Mouse (Mus musculus) forebrain, embryonic 14.5 days (tissue): ENCODE data around the gene Slc2a3. TPM values are rescaled to one million over a fixed set of nuclear protein-coding genes. Genes with fewer than 3 reads are reported as not detected.

Experiments used
- ATAC-seq: fragments of 200-750 bp; cut with Nextera tagmentation; 2 replicates; pipeline ENCODE4 v1.8.0; 2017; ENCODE audit warnings: mild to moderate bottlenecking, moderate library complexity
- DNase-seq: peaks from one replicate; pipeline ENCODE4 v3.0.0-alpha.2; 2015; ENCODE audit warnings: low spot score
- H3K27ac ChIP-seq: fragments of 300-500 bp; sonication (generic); 2 replicates; pipeline ENCODE4 v1.5.1; 2014; ENCODE audit warnings: low read depth, mild to moderate bottlenecking, control low read depth, low read length, moderate library complexity
- H3K27me3 ChIP-seq: fragments of 300-500 bp; sonication (generic); replicated peaks from 2 replicates; pipeline ENCODE4 v1.6.1; 2014; ENCODE audit warnings: low read length, control low read depth, mixed read lengths; ENCODE audit not compliant: control insufficient read depth, insufficient read depth
- H3K36me3 ChIP-seq: fragments of 300-500 bp; sonication (generic); 2 replicates; pipeline ENCODE4 v1.6.1; 2014; ENCODE audit warnings: low read length, control low read depth; ENCODE audit not compliant: control insufficient read depth, insufficient read depth
- H3K4me1 ChIP-seq: fragments of 300-500 bp; sonication (generic); 2 replicates; pipeline ENCODE4 v1.6.1; 2014; ENCODE audit warnings: antibody characterized with exemption, low read length, control low read depth; ENCODE audit not compliant: control insufficient read depth, insufficient read depth
- H3K4me2 ChIP-seq: fragments of 300-500 bp; sonication (generic); 2 replicates; pipeline ENCODE4 v1.6.1; 2014; ENCODE audit warnings: mild to moderate bottlenecking, control low read depth, low read length
- H3K4me3 ChIP-seq: fragments of 300-500 bp; sonication (generic); 2 replicates; pipeline ENCODE4 v1.5.1; 2014; ENCODE audit warnings: low read depth, low read length, control low read depth
- H3K9ac ChIP-seq: fragments of 300-500 bp; sonication (generic); 2 replicates; pipeline ENCODE4 v1.6.1; 2014; ENCODE audit warnings: mild to moderate bottlenecking, low read length, control low read depth, moderate library complexity
- H3K9me3 ChIP-seq: fragments of 300-500 bp; sonication (generic); replicated peaks from 2 replicates; pipeline ENCODE4 v1.6.1; 2016; ENCODE audit warnings: low read length, control low read depth, mixed read lengths; ENCODE audit not compliant: control insufficient read depth
- WGBS: fragments of 180-500 bp; shearing (Covaris S2); extraction: QIAGEN DNeasy Blood & Tissue Kit; methylation state at CpG from one replicate; pipeline ENCODE4 v1.1.7; 2014; 5-methylcytosine and 5-hydroxymethylcytosine counted together
- polyA plus RNA-seq: library from polyadenylated mRNA; unstranded; fragments of >200 nt; fragmentation: Nextera tagmentation; extraction: Ambion mirVana; gene quantifications from 2 replicates; pipeline ENCODE4 v1.2.1, GENCODE M21; 2014

Slc2a3 gene
- 15.6 and 18.1 TPM in 2 replicates for polyA plus RNA-seq

GRCm38 (mm10) chr6:122801301-122801800, at the start of gene Slc2a3:
Gene Slc2a3, minus strand, starts transcription at chr6:122801640.
- Histone ChIP-seq H3K27me3 (peaks cover 9% of the 10 kb centered on the region; the same call in 1 of the 2 replicates), H3K9me3 (no peaks in the 10 kb centered on the region), H3K4me1 (no peaks in the 10 kb centered on the region), H3K27ac (no peak within 1 kb of the TSS), H3K36me3 (no peaks in the 10 kb centered on the region), H3K4me2 (peak within 1 kb of the TSS; percentile 98), H3K4me3 (peak within 1 kb of the TSS; percentile 53), H3K9ac (peak within 1 kb of the TSS; percentile 77)
- under 1% methylated on average over 44 of the region's 46 CpGs for WGBS
- ATAC-seq, result peak; percentile 75
- peak; percentile 51 for DNase-seq

GRCm38 (mm10) chr6:122843759-122844158, 42.3 kb upstream of the Slc2a3 start:
- WGBS, result 84% methylated on average over 6 of the region's 6 CpGs
- H3K4me1 ChIP-seq, result no peaks in the 10 kb centered on the region
- no peaks in the 10 kb centered on the region for H3K9me3 ChIP-seq
- H3K9ac ChIP-seq, result no peak overlapping the region
- H3K36me3 ChIP-seq, result peaks cover 36% of the 10 kb centered on the region
- no peak overlapping the region for H3K4me3 ChIP-seq
- H3K4me2 ChIP-seq, result no peak overlapping the region
- ATAC-seq, result no peak
- H3K27ac ChIP-seq, result no peak overlapping the region
- peak; percentile 7 for DNase-seq
- H3K27me3 ChIP-seq, result no peaks in the 10 kb centered on the region

DNA sequence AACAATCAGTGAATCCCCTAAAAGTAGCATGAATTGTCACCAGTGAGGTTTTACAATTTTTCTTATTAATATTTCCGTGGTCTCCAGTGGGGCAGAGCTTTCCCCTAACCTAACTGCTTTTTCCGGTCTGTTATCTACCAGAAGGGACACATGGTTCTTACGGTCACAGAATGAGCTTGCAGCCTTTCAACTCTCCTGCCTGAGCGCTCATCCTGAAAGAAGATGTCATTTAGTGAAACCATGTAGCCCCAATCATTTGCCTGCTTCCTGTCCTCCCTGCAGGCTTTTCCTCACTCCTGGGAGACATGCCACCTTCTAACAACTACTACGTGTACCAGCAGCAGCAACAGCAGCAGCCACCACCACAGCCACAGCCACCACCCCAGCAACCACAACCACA, 36.1 kb upstream of the Slc2a3 start:
- DNase-seq (no peak), ATAC-seq (no peak)
- H3K4me3 ChIP-seq, result no peak overlapping the region
- H3K9ac ChIP-seq, result no peak overlapping the region
- H3K27me3 ChIP-seq, result no peaks in the 10 kb centered on the region
- no peak overlapping the region for H3K27ac ChIP-seq
- peaks cover 75% of the 10 kb centered on the region for H3K36me3 ChIP-seq
- H3K4me1 ChIP-seq, result no peaks in the 10 kb centered on the region
- WGBS, result 93% methylated on average over 5 of the region's 5 CpGs
- no peaks in the 10 kb centered on the region for H3K9me3 ChIP-seq
- no peak overlapping the region for H3K4me2 ChIP-seq

DNA sequence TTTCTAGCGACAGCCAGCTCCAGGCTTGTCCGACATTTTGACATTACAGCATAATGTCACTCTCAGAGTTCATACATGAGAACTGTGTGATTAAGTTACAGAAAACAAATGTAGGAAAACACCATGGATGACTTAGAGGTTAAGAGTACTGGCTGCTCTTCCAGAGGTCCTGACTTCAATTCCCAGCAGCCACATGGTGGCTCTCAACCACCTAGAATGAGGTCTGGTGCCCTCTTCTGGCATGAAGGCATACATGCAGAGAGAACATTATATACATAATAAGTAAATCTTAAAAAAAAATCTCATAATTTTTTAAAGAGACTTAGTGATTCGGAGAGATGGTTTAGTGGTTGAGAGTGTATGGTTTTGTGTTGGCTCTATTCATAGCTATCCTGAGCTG, 35.5 kb upstream of the Slc2a3 start:
- ATAC-seq (no peak), DNase-seq (no peak)
- H3K4me3 ChIP-seq, result no peak overlapping the region
- 97% methylated on average over 3 of the region's 3 CpGs for WGBS
- H3K9ac ChIP-seq, result no peak overlapping the region
- no peak overlapping the region for H3K4me2 ChIP-seq
- H3K27ac ChIP-seq, result no peak overlapping the region
- H3K27me3 ChIP-seq, result no peaks in the 10 kb centered on the region
- H3K4me1 ChIP-seq, result no peaks in the 10 kb centered on the region
- peaks cover 79% of the 10 kb centered on the region for H3K36me3 ChIP-seq
- no peaks in the 10 kb centered on the region for H3K9me3 ChIP-seq

GRCm38 (mm10) chr6:122834365-122834764, 32.9 kb upstream of the Slc2a3 start:
- Histone ChIP-seq H3K36me3 (peaks cover 72% of the 10 kb centered on the region), H3K27me3 (no peaks in the 10 kb centered on the region), H3K27ac (no peak overlapping the region), H3K9ac (no peak overlapping the region), H3K9me3 (no peaks in the 10 kb centered on the region), H3K4me3 (no peak overlapping the region), H3K4me2 (no peak overlapping the region), H3K4me1 (no peaks in the 10 kb centered on the region)
- WGBS, result 69% methylated on average over 4 of the region's 4 CpGs
- DNase-seq (peak; percentile 14), ATAC-seq (no peak)

DNA sequence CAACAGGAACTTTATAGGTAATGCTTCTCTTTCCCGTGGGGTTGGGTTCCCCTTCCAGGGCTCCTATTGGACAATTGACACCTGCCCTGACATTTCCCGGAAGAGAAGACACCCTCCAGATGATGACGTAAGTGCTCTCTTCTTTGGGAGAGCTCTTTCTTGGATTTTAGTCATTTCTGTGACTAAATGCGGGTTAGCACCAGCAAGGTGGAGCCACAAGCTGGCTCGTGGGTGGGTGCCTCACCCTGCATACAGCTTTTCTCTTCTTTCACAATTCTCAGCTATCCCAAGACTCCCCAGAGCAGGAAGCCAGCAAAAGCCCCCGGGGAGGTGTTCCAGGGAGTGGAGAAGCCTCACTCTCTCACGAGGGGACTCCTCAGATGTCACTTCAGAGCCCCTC, 31.4 kb upstream of the Slc2a3 start:
- DNase-seq (no peak), ATAC-seq (no peak)
- whole genome bisulfite sequencing, result 86% methylated on average over 7 of the region's 7 CpGs
- Histone ChIP-seq H3K4me1 (no peaks in the 10 kb centered on the region), H3K4me3 (no peak overlapping the region), H3K27ac (no peak overlapping the region), H3K36me3 (peaks cover 68% of the 10 kb centered on the region), H3K9ac (no peak overlapping the region), H3K27me3 (no peaks in the 10 kb centered on the region), H3K9me3 (no peaks in the 10 kb centered on the region), H3K4me2 (no peak overlapping the region)

- ATAC-seq, result no peak
- H3K4me3 ChIP-seq, result no peak overlapping the region
- whole genome bisulfite sequencing, result 38% methylated on average over 13 of the region's 13 CpGs
- H3K4me1 ChIP-seq, result peaks cover 8% of the 10 kb centered on the region
- no peak overlapping the region for H3K9ac ChIP-seq
- H3K9me3 ChIP-seq, result no peaks in the 10 kb centered on the region
- H3K27ac ChIP-seq, result no peak overlapping the region
- no peak for DNase-seq
- H3K4me2 ChIP-seq, result no peak overlapping the region
- H3K36me3 ChIP-seq, result peaks cover 29% of the 10 kb centered on the region
- H3K27me3 ChIP-seq, result no peaks in the 10 kb centered on the region
Observed at GRCm38 (mm10) chr6:122828086-122828485, 26.6 kb upstream of the Slc2a3 start.

DNA sequence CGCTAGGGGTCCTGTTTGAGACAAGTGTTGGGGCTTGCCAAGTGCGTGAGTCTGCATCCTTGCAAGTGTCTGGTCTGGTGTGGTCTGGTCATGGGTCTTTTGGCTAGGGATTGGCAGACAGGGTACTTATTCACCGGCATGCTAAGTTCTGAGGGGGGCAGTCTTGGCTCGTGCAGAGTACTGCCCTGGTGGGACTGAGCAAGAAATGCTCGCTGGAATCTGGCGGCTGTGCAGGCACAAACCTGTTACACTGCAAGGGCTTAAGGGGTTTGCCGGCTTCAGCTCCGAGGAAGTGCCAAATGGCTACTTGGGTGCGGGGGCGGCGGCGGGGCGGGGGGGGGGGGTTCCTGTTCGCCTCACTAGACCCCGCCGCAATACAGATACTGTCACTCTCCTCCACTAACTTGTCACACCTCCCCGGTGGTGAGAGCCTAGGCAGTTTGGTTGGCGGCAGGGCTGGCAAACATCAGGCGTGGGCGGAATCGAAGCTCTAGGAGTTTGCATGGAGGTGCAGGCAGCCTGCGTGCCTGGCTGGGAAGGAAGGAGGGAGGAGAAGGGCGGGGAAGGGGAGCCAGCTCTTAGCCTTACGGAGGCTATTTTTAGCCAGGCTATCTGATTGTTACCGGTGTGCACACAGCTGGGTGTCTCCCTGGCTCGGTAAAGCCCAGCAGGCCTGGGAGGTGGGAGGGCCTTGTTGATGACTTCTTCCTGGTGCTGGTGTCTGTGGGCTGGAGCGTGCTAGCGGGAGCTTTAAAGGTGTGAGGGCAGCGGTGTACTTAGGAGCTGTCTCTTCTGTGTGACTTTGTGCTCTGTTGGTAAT, 24.7 kb upstream of the Slc2a3 start:
- DNase-seq (peak; percentile 49), ATAC-seq (peak; percentile 55)
- H3K9ac ChIP-seq, result peak overlapping the region; percentile 54
- no peaks in the 10 kb centered on the region for H3K9me3 ChIP-seq
- H3K4me1 ChIP-seq, result peaks cover 19% of the 10 kb centered on the region
- 5% methylated on average over 29 of the region's 29 CpGs for WGBS
- H3K27ac ChIP-seq, result peak overlapping the region; percentile 21; the same call in 1 of the 2 replicates
- H3K4me2 ChIP-seq, result peak overlapping the region; percentile 62
- peak overlapping the region; percentile 27 for H3K4me3 ChIP-seq
- no peaks in the 10 kb centered on the region for H3K27me3 ChIP-seq
- H3K36me3 ChIP-seq, result peaks cover 16% of the 10 kb centered on the region

GRCm38 (mm10) chr6:122825166-122825565, 23.7 kb upstream of the Slc2a3 start:
- DNase-seq (no peak), ATAC-seq (no peak)
- Histone ChIP-seq H3K4me3 (no peak overlapping the region), H3K36me3 (peaks cover 16% of the 10 kb centered on the region), H3K4me1 (peaks cover 27% of the 10 kb centered on the region), H3K27ac (no peak overlapping the region), H3K9ac (no peak overlapping the region), H3K9me3 (no peaks in the 10 kb centered on the region), H3K4me2 (no peak overlapping the region), H3K27me3 (no peaks in the 10 kb centered on the region)
- WGBS, result 95% methylated on average over 9 of the region's 9 CpGs
